Mouse (Mus musculus) gastrocnemius, adult 8-10 months (tissue): ENCODE data around the gene Opcml. TPM values are rescaled to one million over a fixed set of nuclear protein-coding genes. Genes with fewer than 3 reads are reported as not detected.

Experiments used
- DNase-seq, 2 experiments: peaks; one replicate each; pipeline ENCODE4 v3.0.0; 2022; ENCODE audit warnings: low spot score in 2 of 2
- total RNA-seq, 4 experiments: library from RNA; stranded (reverse); gene quantifications; 2 replicates each; pipeline ENCODE4 v1.2.4; 2022

The Opcml gene
- total RNA-seq, 4 experiments from 2014 or later, result 0.97 to 1.8 (median 1.2) TPM

DNA sequence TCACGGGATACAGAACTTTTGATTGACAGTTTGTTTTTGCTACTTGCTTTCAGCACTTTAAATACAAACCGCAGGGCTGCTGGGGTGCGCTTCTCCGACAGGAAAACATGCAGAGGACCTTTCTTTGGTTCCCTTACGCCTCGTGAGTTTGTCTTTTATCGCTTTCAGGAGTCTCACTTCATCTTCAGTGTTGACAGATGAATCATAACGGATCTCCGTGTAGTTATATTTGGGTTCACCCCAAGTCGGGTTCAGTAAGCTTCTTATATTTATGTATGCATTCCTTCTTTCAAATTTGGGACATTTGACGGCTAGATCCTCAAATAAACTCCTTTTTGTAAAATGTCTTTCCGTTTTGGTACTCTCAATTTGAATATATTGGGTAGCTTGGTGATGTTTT lies 632.8 kb downstream of the Opcml start:
- no peak for DNase-seq

DNA sequence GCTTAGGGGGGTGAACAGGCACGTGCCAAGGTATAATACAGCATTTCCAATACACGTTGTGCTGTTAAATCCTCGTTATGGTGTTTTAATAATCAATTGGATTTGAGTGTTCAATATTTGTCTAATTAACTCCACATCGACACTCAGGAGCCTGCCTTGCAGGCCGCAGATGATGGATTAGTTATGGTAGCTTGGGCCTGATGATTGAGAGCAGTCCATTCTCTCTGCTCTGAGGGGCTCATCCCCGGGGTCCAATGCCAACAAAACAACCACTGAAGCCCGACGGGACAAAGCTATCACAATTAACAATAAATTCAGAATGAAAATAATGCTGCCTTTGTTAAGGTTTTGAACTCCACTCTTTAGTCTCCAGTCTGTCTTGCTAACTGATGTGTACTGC lies 641.6 kb downstream of the Opcml start:
- no peak for DNase-seq

- DNase-seq, result no peak
These were observed 648.2 kb downstream of the Opcml start for GRCm38 (mm10) chr9:28438752-28439151.

- no peak for DNase-seq
These were observed 649.0 kb downstream of the Opcml start for GRCm38 (mm10) chr9:28439433-28440191.

- DNase-seq, result no peak
These were observed 649.7 kb downstream of the Opcml start for GRCm38 (mm10) chr9:28440192-28440795.

GRCm38 (mm10) chr9:28444485-28444884 lies 653.9 kb downstream of the Opcml start:
- DNase-seq, result no peak

DNA sequence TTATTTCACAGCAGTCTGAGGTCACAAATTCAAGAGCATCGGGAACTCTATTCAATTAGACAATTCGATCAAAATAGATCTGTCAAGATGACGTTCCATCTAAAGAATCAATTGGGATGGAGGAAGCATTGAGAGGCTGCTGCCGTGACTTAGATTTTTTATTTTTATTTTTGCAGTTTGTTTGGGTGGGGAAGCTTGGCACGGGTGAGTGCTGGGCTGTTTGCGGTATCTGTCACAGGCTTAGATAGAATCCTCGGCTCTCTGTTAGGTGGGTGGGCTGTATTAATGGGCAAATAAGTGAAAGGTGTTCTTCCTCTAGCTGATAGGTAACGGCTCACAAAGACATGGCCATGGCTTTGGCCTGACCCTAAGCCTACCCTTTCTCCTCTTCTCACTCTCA lies 654.4 kb downstream of the Opcml start:
- DNase-seq, result no peak

- DNase-seq, result no peak
These were observed 655.3 kb downstream of the Opcml start for GRCm38 (mm10) chr9:28445863-28446262.

GRCm38 (mm10) chr9:28446278-28447064 lies 655.9 kb downstream of the Opcml start:
- DNase-seq, result no peak

DNA sequence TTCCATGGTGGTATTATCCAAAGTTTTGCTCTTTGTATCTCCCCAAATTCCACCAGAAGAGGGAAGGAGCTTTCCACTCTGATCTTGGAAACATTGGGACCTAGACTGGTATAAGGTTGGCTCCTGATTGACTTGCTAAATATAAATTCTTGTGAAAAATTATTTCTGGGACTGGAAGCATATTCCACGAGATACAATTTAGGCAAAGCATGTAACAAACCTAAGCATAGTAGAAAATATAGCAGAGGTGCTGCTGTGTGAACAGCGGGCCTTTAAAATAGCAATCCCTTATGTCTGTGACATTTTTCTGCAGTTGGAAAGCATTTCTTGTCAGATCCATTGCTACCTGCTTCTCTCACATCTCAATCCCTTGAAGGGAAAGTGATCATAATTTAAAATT lies 661.9 kb downstream of the Opcml start:
- DNase-seq, result no peak

- no peak for DNase-seq
These were observed 662.5 kb downstream of the Opcml start for GRCm38 (mm10) chr9:28453062-28453461.

GRCm38 (mm10) chr9:28457982-28458770 lies 667.6 kb downstream of the Opcml start:
- DNase-seq, result no peak

GRCm38 (mm10) chr9:28463622-28464021 lies 673.0 kb downstream of the Opcml start:
- no peak for DNase-seq

- DNase-seq, result no peak
These were observed 678.8 kb downstream of the Opcml start for GRCm38 (mm10) chr9:28469419-28469818.

GRCm38 (mm10) chr9:28471501-28471900 lies 680.9 kb downstream of the Opcml start:
- DNase-seq, result no peak

- DNase-seq, result no peak
These were observed 684.0 kb downstream of the Opcml start for GRCm38 (mm10) chr9:28474586-28474985.

- DNase-seq, result no peak
These were observed 690.7 kb downstream of the Opcml start for GRCm38 (mm10) chr9:28481261-28481660.

- DNase-seq, result no peak
These were observed 697.9 kb downstream of the Opcml start for GRCm38 (mm10) chr9:28488499-28488898.

DNA sequence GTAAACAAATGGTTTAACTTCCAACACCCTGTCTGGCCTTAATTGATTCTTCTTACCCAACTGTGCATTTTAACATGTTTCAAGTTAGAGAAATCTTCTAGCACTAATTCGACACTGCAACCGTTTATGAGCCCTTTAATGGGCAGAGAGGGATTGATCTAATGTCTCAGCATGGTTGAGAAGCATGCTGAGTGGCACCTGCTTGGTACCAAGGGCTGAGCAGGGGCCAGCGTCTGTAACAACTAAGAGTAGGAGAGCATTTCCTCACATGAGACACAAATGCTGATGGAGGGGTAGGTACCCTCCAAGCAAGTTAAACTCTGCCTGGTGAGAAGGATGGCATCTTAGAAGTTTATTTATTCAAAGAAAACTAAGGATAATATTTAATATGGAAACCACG lies 699.3 kb downstream of the Opcml start:
- DNase-seq, result no peak

- DNase-seq, result no peak
These were observed 699.8 kb downstream of the Opcml start for GRCm38 (mm10) chr9:28490410-28490809.
